Mouse (Mus musculus) heart, adult 2 months (tissue): ENCODE results near the gene Ubxn2a.

ENCODE experiments used
- CTCF ChIP-seq: fragments of 200-600 bp; IDR thresholded peaks from 2 replicates; pipeline ENCODE4 v1.8.1; 2022; ENCODE audit warnings: antibody characterized with exemption, mild to moderate bottlenecking, moderate library complexity
- EP300 ChIP-seq: fragments of 200-500 bp; IDR thresholded peaks from 2 replicates; pipeline ENCODE4 v1.6.1; 2011; ENCODE audit warnings: low read depth, low read length, control low read depth; ENCODE audit not compliant: insufficient read depth
- POLR2A ChIP-seq: fragments of 200-500 bp; IDR thresholded peaks from 2 replicates; pipeline ENCODE4 v1.6.1; 2011; ENCODE audit warnings: mild to moderate bottlenecking, low read depth, low read length, control low read depth; ENCODE audit not compliant: insufficient read depth

GRCm38 (mm10) chr12:4906476-4906875 lies 1.0 kb downstream of the Ubxn2a start:
- TF ChIP-seq CTCF (no peak), EP300 (no peak), POLR2A (no peak)
